20 mouse cellular contexts compared by ENCODE assay signal in genomic region chr4:134445489-134445888, GRCm38 (mm10). TPM values are rescaled to one million over a fixed set of nuclear protein-coding genes. Genes with fewer than 3 reads are reported as not detected.
DNase-seq lines count a peak whose midpoint lies in the region; ATAC-seq and TF ChIP-seq lines count a peak whose summit lies in the region.
"Had no signal": no experiment of that assay in that cellular context is flagged by ENCODE, and none has a peak within 500 bp of the region (broad histone marks: within the 10 kb centered on the region; RNA-seq: fewer than 3 reads in every experiment).

No protein-coding gene starts in this region.

- WGBS in forebrain, embryonic 15.5 days = 25% methylated on average over 1 of the region's 1 CpGs
- 89% methylated on average over 1 of the region's 1 CpGs for WGBS in forebrain, embryonic 11.5 days
- 38% methylated on average over 1 of the region's 1 CpGs for WGBS in midbrain, embryonic 14.5 days
- 57% methylated on average over 1 of the region's 1 CpGs for WGBS in heart, embryonic 11.5 days (ENCODE audit: insufficient replicate concordance)

- H3K4me2 ChIP-seq in forebrain, embryonic 15.5 days (replicated peaks) = no peak overlapping the region
- H3K4me2 ChIP-seq in forebrain, embryonic 11.5 days (ENCODE audit: low read depth, low read length, severe bottlenecking) = no peak overlapping the region
- H3K4me2 ChIP-seq in midbrain, embryonic 14.5 days (ENCODE audit: low read length) = no peak overlapping the region
- H3K4me2 ChIP-seq in heart, embryonic 11.5 days = no peak overlapping the region
- H3K4me2 ChIP-seq: embryonic facial prominence, embryonic 15.5 days had no signal

- DNase-seq in forebrain, embryonic 11.5 days (ENCODE audit: low spot score) = no peak
- peak; percentile 9 for DNase-seq in 3T3-L1 (ENCODE audit: low read depth, low spot score)
- no peak for DNase-seq in midbrain, embryonic 14.5 days
- no peak for DNase-seq in retina, embryonic 14.5 days (ENCODE audit: low spot score)
- DNase-seq: adrenal gland, postnatal 36 days; cerebellum, adult 9-10 months; gastrocnemius, postnatal 10 days; heart, adult 18-20 months; kidney, adult 2 months; kidney, postnatal 36 days; liver; liver, postnatal 0 days; lung, postnatal 14 days; right cerebral cortex, postnatal 4 days; thymus, postnatal 14 days had no signal

- H3K9me3 ChIP-seq in forebrain, embryonic 15.5 days = no peaks in the 10 kb centered on the region
- no peaks in the 10 kb centered on the region for H3K9me3 ChIP-seq in forebrain, embryonic 11.5 days (ENCODE audit: control insufficient read depth, low read length)
- no peaks in the 10 kb centered on the region for H3K9me3 ChIP-seq in midbrain, embryonic 14.5 days (ENCODE audit: control insufficient read depth, low read length)
- H3K9me3 ChIP-seq in heart, embryonic 11.5 days (replicated peaks; ENCODE audit: control insufficient read depth, low read length) = no peaks in the 10 kb centered on the region; the same call in 1 of the 2 replicates
- H3K9me3 ChIP-seq: embryonic facial prominence, embryonic 15.5 days had no signal

- no peak for TF ChIP-seq POLR2A in cortical plate, adult 2 months (IDR thresholded peaks at IDR 0.05; ENCODE audit: extremely low read depth, insufficient read depth, low read length)

- no peak for TF ChIP-seq CTCF in cortical plate, adult 2 months (IDR thresholded peaks at IDR 0.05; ENCODE audit: extremely low read depth, insufficient read depth, low read length)

- no peaks in the 10 kb centered on the region for H3K27me3 ChIP-seq in forebrain, embryonic 15.5 days
- H3K27me3 ChIP-seq in forebrain, embryonic 11.5 days (ENCODE audit: control insufficient read depth, insufficient read depth, low read length) = no peaks in the 10 kb centered on the region
- no peaks in the 10 kb centered on the region for H3K27me3 ChIP-seq in midbrain, embryonic 14.5 days (ENCODE audit: control insufficient read depth, insufficient read depth, low read length)
- H3K27me3 ChIP-seq in heart, embryonic 11.5 days (ENCODE audit: control insufficient read depth, insufficient read depth, low read length) = peaks cover 16% of the 10 kb centered on the region
- H3K27me3 ChIP-seq: Patski had no signal

- no peak overlapping the region for H3K4me3 ChIP-seq in forebrain, embryonic 15.5 days
- no peak overlapping the region for H3K4me3 ChIP-seq in forebrain, embryonic 11.5 days (ENCODE audit: low read depth, low read length)
- H3K4me3 ChIP-seq in cortical plate, adult 2 months (ENCODE audit: insufficient read depth, low read length) = no peak overlapping the region
- no peak overlapping the region for H3K4me3 ChIP-seq in midbrain, embryonic 14.5 days (replicated peaks; ENCODE audit: low read depth, low read length)
- H3K4me3 ChIP-seq in heart, embryonic 11.5 days (ENCODE audit: low read depth, low read length) = no peak overlapping the region
- H3K4me3 ChIP-seq: embryonic facial prominence, embryonic 15.5 days had no signal

- no peak overlapping the region for H3K9ac ChIP-seq in forebrain, embryonic 15.5 days (replicated peaks)
- no peak overlapping the region for H3K9ac ChIP-seq in forebrain, embryonic 11.5 days (ENCODE audit: low read length)
- no peak overlapping the region for H3K9ac ChIP-seq in midbrain, embryonic 14.5 days (replicated peaks; ENCODE audit: low read length)
- H3K9ac ChIP-seq in heart, embryonic 11.5 days (ENCODE audit: low read depth, low read length) = no peak overlapping the region
- H3K9ac ChIP-seq: embryonic facial prominence, embryonic 15.5 days; liver, postnatal 0 days had no signal

- ATAC-seq in forebrain, embryonic 15.5 days (replicated peaks) = no peak
- ATAC-seq in forebrain, embryonic 11.5 days (replicated peaks; ENCODE audit: low FRiP score) = no peak
- no peak for ATAC-seq in midbrain, embryonic 14.5 days (ENCODE audit: low FRiP score, low TSS enrichment)
- ATAC-seq in heart, embryonic 11.5 days (replicated peaks; ENCODE audit: insufficient number of reproducible peaks, low FRiP score, low TSS enrichment) = no peak
- ATAC-seq: liver, postnatal 0 days; Patski had no signal

- no peaks in the 10 kb centered on the region for H3K36me3 ChIP-seq in forebrain, embryonic 15.5 days
- H3K36me3 ChIP-seq in forebrain, embryonic 11.5 days (ENCODE audit: control insufficient read depth, insufficient read depth, low read length) = no peaks in the 10 kb centered on the region
- H3K36me3 ChIP-seq in midbrain, embryonic 14.5 days (ENCODE audit: control insufficient read depth, insufficient read depth, low read length) = no peaks in the 10 kb centered on the region
- H3K36me3 ChIP-seq in heart, embryonic 11.5 days (ENCODE audit: control insufficient read depth, insufficient read depth, low read length) = no peaks in the 10 kb centered on the region
- H3K36me3 ChIP-seq: embryonic facial prominence, embryonic 15.5 days had no signal

- H3K27ac ChIP-seq in forebrain, embryonic 15.5 days (replicated peaks) = peak overlapping the region; percentile 80
- no peak overlapping the region for H3K27ac ChIP-seq in forebrain, embryonic 11.5 days (ENCODE audit: low read depth, low read length)
- H3K27ac ChIP-seq in cortical plate, adult 2 months (ENCODE audit: insufficient read depth, low read length) = peak overlapping the region; percentile 93
- H3K27ac ChIP-seq in midbrain, embryonic 14.5 days (replicated peaks; ENCODE audit: low read depth, low read length) = peak overlapping the region; percentile 77
- no peak overlapping the region for H3K27ac ChIP-seq in heart, embryonic 11.5 days (ENCODE audit: low read depth, low read length)
- H3K27ac ChIP-seq: embryonic facial prominence, embryonic 15.5 days had no signal

- H3K4me1 ChIP-seq in forebrain, embryonic 15.5 days = peaks cover 32% of the 10 kb centered on the region
- H3K4me1 ChIP-seq in forebrain, embryonic 11.5 days (replicated peaks; ENCODE audit: control insufficient read depth, insufficient read depth, low read length) = peaks cover 10% of the 10 kb centered on the region
- peaks cover 19% of the 10 kb centered on the region for H3K4me1 ChIP-seq in cortical plate, adult 2 months (ENCODE audit: control insufficient read depth, insufficient read depth, low read length)
- peaks cover 27% of the 10 kb centered on the region for H3K4me1 ChIP-seq in midbrain, embryonic 14.5 days (ENCODE audit: control insufficient read depth, insufficient read depth, low read length)
- H3K4me1 ChIP-seq in heart, embryonic 11.5 days (ENCODE audit: control insufficient read depth, insufficient read depth, low read length) = peaks cover 5% of the 10 kb centered on the region; the same call in 1 of the 2 replicates

RNA-seq across cellular contexts. Expression of gene Stmn1, which starts 22.6 kb away (rescaled TPM):
- polyA plus RNA-seq in forebrain, embryonic 15.5 days (2015; fragmentation: Nextera tagmentation; extraction: Ambion mirVana) = 7,875 and 7,989 TPM in 2 replicates
- polyA plus RNA-seq in forebrain, embryonic 11.5 days (2014; fragmentation: Nextera tagmentation; extraction: Ambion mirVana) = 3,131 and 3,150 TPM in 2 replicates
- polyA plus RNA-seq in cortical plate, adult 2 months (2012; rRNA removed) = 901 and 956 TPM in 2 replicates
- 6,974 and 7,359 TPM in 2 replicates for polyA plus RNA-seq in midbrain, embryonic 14.5 days (2014; fragmentation: Nextera tagmentation; extraction: Ambion mirVana)
- polyA plus RNA-seq in heart, embryonic 11.5 days (2014; fragmentation: Nextera tagmentation; extraction: Ambion mirVana) = 962 and 991 TPM in 2 replicates

RNA-seq across cellular contexts. Expression of gene Pafah2, which starts 49.4 kb away (rescaled TPM):
- polyA plus RNA-seq in forebrain, embryonic 15.5 days (2015; fragmentation: Nextera tagmentation; extraction: Ambion mirVana) = 7.7 TPM in 2 replicates
- polyA plus RNA-seq in forebrain, embryonic 11.5 days (2014; fragmentation: Nextera tagmentation; extraction: Ambion mirVana) = 7.2 and 8.8 TPM in 2 replicates
- polyA plus RNA-seq in cortical plate, adult 2 months (2012; rRNA removed) = 8.9 and 9.3 TPM in 2 replicates
- polyA plus RNA-seq in midbrain, embryonic 14.5 days (2014; fragmentation: Nextera tagmentation; extraction: Ambion mirVana) = 5.0 and 6.9 TPM in 2 replicates
- polyA plus RNA-seq in heart, embryonic 11.5 days (2014; fragmentation: Nextera tagmentation; extraction: Ambion mirVana) = 11.7 and 11.8 TPM in 2 replicates

RNA-seq across cellular contexts. Expression of gene Paqr7, which starts 51.0 kb away (rescaled TPM):
- 10.8 and 12.3 TPM in 2 replicates for polyA plus RNA-seq in forebrain, embryonic 15.5 days (2015; fragmentation: Nextera tagmentation; extraction: Ambion mirVana)
- polyA plus RNA-seq in forebrain, embryonic 11.5 days (2014; fragmentation: Nextera tagmentation; extraction: Ambion mirVana) = 1.3 and 1.5 TPM in 2 replicates
- 78.7 and 81.5 TPM in 2 replicates for polyA plus RNA-seq in cortical plate, adult 2 months (2012; rRNA removed)
- polyA plus RNA-seq in midbrain, embryonic 14.5 days (2014; fragmentation: Nextera tagmentation; extraction: Ambion mirVana) = 6.6 and 14.3 TPM in 2 replicates
- 4.2 and 4.8 TPM in 2 replicates for polyA plus RNA-seq in heart, embryonic 11.5 days (2014; fragmentation: Nextera tagmentation; extraction: Ambion mirVana)

Comparison
In these comparisons a context has a peak if more than half of its experiments do, and no peak if none do; other contexts are left out.
1. H3K27ac ChIP-seq: peak in forebrain, embryonic 15.5 days (single experiment), cortical plate, adult 2 months (single experiment) and midbrain, embryonic 14.5 days (single experiment); none in forebrain, embryonic 11.5 days (single experiment) and heart, embryonic 11.5 days (single experiment).